In the genomic region with DNA sequence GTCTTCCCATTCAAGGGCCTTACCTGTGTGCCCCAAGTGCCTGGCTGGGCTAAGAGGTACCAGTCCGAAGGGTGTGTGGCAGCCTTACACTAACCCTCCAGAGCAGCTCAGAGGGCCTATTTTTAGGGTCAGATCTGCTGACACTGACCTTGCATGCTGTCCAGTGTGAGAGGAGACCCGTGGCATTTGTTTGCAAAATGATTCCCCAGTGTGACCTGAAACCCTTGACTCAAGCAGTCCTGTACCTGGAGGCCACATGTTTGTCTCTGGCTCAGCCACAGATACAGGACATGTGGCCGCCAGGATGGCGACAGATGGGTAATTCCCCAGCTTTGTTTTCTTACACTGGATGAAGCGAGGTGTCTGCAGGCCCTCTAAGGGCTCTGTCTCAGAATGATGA, we compare ENCODE assay signal across 19 mouse cellular contexts. TPM values are rescaled to one million over a fixed set of nuclear protein-coding genes. Genes with fewer than 3 reads are reported as not detected.
"Had no signal": no experiment of that assay in that cellular context is flagged by ENCODE, and none has a peak within 500 bp of the region (broad histone marks: within the 10 kb centered on the region; RNA-seq: fewer than 3 reads in every experiment).

A gene (minus strand): TSS at position 91 of the 400 bp plus-strand sequence.

- H3K4me3 ChIP-seq: layer of hippocampus, adult 2 months; limb, embryonic 15.5 days; liver, embryonic 12.5 days; megakaryocyte, embryonic 14.5 days; midbrain, embryonic 15.5 days; neural tube, embryonic 12.5 days; stomach, embryonic 15.5 days had no signal

- H3K27ac ChIP-seq: layer of hippocampus, adult 2 months; limb, embryonic 15.5 days; liver, embryonic 12.5 days; midbrain, embryonic 15.5 days; neural tube, embryonic 12.5 days; stomach, embryonic 15.5 days had no signal

- H3K9ac ChIP-seq: limb, embryonic 15.5 days; liver, embryonic 12.5 days; lung, embryonic 14.5 days; midbrain, embryonic 15.5 days; neural tube, embryonic 12.5 days; stomach, embryonic 15.5 days had no signal

- DNase-seq: kidney, adult 18-20 months; kidney, postnatal 10 days; kidney, postnatal 4 days; lung, embryonic 14.5 days; lung, postnatal 10 days; lung, postnatal 4 days; spleen, adult 18-20 months had no signal

- H3K9me3 ChIP-seq: limb, embryonic 15.5 days; liver, embryonic 12.5 days; megakaryocyte, embryonic 14.5 days; midbrain, embryonic 15.5 days; neural tube, embryonic 12.5 days; stomach, embryonic 15.5 days had no signal

- H3K27me3 ChIP-seq: limb, embryonic 15.5 days; liver, embryonic 12.5 days; midbrain, embryonic 15.5 days; neural tube, embryonic 12.5 days; stomach, embryonic 15.5 days had no signal

- H3K4me1 ChIP-seq: neural tube, embryonic 12.5 days had no signal

- ATAC-seq: liver, embryonic 12.5 days; midbrain, embryonic 15.5 days had no signal

- H3K4me2 ChIP-seq: limb, embryonic 15.5 days; liver, embryonic 12.5 days; lung, embryonic 14.5 days; midbrain, embryonic 11.5 days; midbrain, embryonic 15.5 days; neural tube, embryonic 12.5 days; stomach, embryonic 15.5 days had no signal

- H3K36me3 ChIP-seq: limb, embryonic 15.5 days; liver, embryonic 12.5 days; midbrain, embryonic 15.5 days; neural tube, embryonic 12.5 days; stomach, embryonic 15.5 days had no signal

RNA-seq across cellular contexts. Expression of the gene that starts here (rescaled TPM):
- total RNA-seq: left cerebral cortex, postnatal 10 days; monocyte, adult 5-6 weeks; neutrophil, adult 5-6 weeks had no signal
- polyA plus RNA-seq: kidney, embryonic 14.5 days; liver, embryonic 12.5 days; lung, embryonic 14.5 days; midbrain, embryonic 11.5 days; midbrain, embryonic 15.5 days; neural tube, embryonic 12.5 days; stomach, embryonic 15.5 days had no signal
